Mouse (Mus musculus): Measurements from ENCODE around the gene Sqor.

The Sqor gene

DNA sequence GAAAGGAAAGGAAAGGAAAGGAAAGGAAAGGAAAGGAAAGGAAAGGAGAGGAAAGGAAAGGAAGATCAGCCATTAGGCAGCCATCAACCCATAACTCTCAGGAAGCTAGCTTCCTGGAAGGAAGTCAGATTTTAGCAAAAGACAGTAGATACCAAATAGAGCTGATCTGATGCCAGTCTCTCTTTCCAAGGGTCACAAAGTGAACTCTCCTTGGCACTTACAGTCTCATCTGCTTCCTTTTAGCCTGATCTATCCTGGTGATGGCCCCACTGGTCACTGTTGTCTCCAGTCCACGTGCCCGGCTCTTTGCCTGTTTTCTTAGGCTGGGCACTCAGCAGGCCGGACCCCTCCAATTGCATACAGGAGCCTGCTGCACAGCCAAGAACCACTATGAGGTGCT is 19.7 kb downstream of the Sqor start:
- DNase-seq = no peak

GRCm38 (mm10) chr2:122786167-122786566 is 21.1 kb downstream of the Sqor start:
- DNase-seq = no peak

GRCm38 (mm10) chr2:122789311-122789710 is 24.3 kb downstream of the Sqor start:
- DNase-seq = no peak

DNA sequence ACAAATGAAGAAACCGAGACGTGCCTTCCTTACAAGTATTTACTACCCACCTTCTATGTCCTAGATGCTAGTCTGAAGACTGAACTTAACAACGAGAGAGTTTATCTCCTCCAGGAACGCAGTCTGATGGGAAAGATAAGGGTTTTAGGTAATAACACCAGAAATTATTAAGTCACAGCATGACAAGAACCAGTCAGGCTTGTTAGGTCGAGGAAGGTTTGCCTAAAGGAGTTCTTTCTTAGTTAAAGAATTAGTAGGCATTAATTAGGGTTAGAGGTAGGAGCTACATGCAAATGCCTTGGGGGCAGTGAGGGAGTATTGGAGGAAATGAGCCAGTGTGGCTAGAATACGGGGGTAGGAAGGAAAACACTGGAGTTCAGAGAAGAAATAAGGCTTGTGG is 24.7 kb downstream of the Sqor start:
- no peak for DNase-seq

GRCm38 (mm10) chr2:122804392-122804791 is 39.4 kb downstream of the Sqor start:
- DNase-seq = no peak

DNA sequence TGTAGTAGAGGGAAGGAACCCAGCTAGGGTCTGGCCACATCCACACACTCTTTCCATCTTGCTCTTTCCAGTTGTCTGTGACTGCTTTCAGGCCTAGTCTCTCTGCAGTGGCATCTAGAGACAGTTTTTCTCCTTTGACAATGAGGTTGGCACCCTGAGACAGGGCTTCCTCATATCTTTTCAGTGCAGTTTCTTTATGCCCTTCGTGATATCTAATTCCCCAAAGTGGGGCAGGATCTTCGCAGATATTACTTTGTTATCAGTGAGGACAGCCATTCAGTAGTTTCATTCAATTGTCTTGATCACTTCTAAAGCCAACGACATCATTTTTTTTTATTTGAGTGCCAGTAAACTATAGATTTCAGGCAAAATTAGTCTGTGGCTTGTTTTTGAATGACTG is 41.0 kb downstream of the Sqor start:
- no peak for DNase-seq

GRCm38 (mm10) chr2:122809027-122809426 is 44.0 kb downstream of the Sqor start:
- DNase-seq = no peak

GRCm38 (mm10) chr2:122816986-122817385 is 51.9 kb downstream of the Sqor start:
- DNase-seq = no peak

DNA sequence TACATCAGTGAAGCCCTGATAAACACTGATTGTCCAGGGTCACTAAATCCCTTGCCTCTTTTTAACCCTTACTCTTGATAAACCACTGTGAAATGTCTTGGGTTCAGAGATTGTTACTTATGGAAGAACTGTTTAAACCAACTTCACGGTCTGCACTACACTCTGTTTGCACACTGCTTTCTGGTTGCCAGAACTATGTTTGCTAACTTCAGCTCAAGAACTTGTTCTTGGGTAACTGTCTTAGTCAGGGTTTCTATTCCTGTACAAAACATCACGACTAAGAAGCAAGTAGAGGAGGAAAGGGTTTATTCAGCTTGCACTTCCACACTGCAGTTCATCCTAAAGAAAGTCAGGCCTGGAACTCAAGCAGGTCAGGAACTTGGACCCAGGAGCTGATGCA is 56.2 kb downstream of the Sqor start:
- DNase-seq = no peak

GRCm38 (mm10) chr2:122825406-122826236 is 60.6 kb downstream of the Sqor start:
- peak; percentile 46 to 64 for DNase-seq

- DNase-seq = no peak
Measured at GRCm38 (mm10) chr2:122826302-122826701, 61.3 kb downstream of the Sqor start.

GRCm38 (mm10) chr2:122854636-122855035 is 89.6 kb downstream of the Sqor start:
- no peak for DNase-seq

- no peak for DNase-seq
Measured at GRCm38 (mm10) chr2:122855354-122855753, 90.3 kb downstream of the Sqor start.

Measured in cerebellum, postnatal 25 days (tissue).